Mouse (Mus musculus): ENCODE results near the gene Tm7sf3. TPM values are rescaled to one million over a fixed set of nuclear protein-coding genes. Genes with fewer than 3 reads are reported as not detected.

The Tm7sf3 gene
- 22.3 and 22.9 TPM in 2 replicates for polyA plus RNA-seq (2012; rRNA removed)

- peaks cover 2% of the 10 kb centered on the region; the same call in 1 of the 2 replicates for H3K4me1 ChIP-seq (ENCODE audit: control insufficient read depth, insufficient read depth, low read length)
- TF ChIP-seq CTCF (IDR thresholded peaks at IDR 0.05; ENCODE audit: extremely low read depth, insufficient read depth, low read length) (no peak), POLR2A (IDR thresholded peaks at IDR 0.05; ENCODE audit: extremely low read depth, insufficient read depth, low read length) (peak; percentile 98)
- H3K27ac ChIP-seq (ENCODE audit: insufficient read depth, low read length): peak within 1 kb of the TSS; percentile 18; the same call in 1 of the 2 replicates
- H3K4me3 ChIP-seq (ENCODE audit: insufficient read depth, low read length): peak within 1 kb of the TSS; percentile 40
Measured at GRCm38 (mm10) chr6:146642276-146643183, at the start of gene Tm7sf3, which contains the start of gene Med21. Gene Tm7sf3 (minus strand): TSS chr6:146642824. Gene Med21 (plus strand): TSS chr6:146642547.

GRCm38 (mm10) chr6:146688861-146689260, 46.2 kb upstream of the Tm7sf3 start:
- TF ChIP-seq CTCF (IDR thresholded peaks at IDR 0.05; ENCODE audit: extremely low read depth, insufficient read depth, low read length) (no peak), POLR2A (IDR thresholded peaks at IDR 0.05; ENCODE audit: extremely low read depth, insufficient read depth, low read length) (no peak)
- H3K4me1 ChIP-seq (ENCODE audit: control insufficient read depth, insufficient read depth, low read length): no peaks in the 10 kb centered on the region
- no peak overlapping the region for H3K27ac ChIP-seq (ENCODE audit: insufficient read depth, low read length)
- no peak overlapping the region for H3K4me3 ChIP-seq (ENCODE audit: insufficient read depth, low read length)

GRCm38 (mm10) chr6:146688010-146688409, 45.4 kb upstream of the Tm7sf3 start:
- no peak overlapping the region for H3K4me3 ChIP-seq (ENCODE audit: insufficient read depth, low read length)
- H3K4me1 ChIP-seq (ENCODE audit: control insufficient read depth, insufficient read depth, low read length): no peaks in the 10 kb centered on the region
- no peak overlapping the region for H3K27ac ChIP-seq (ENCODE audit: insufficient read depth, low read length)
- TF ChIP-seq CTCF (IDR thresholded peaks at IDR 0.05; ENCODE audit: extremely low read depth, insufficient read depth, low read length) (no peak), POLR2A (IDR thresholded peaks at IDR 0.05; ENCODE audit: extremely low read depth, insufficient read depth, low read length) (no peak)

- TF ChIP-seq POLR2A (IDR thresholded peaks at IDR 0.05; ENCODE audit: extremely low read depth, insufficient read depth, low read length): no peak
- TF ChIP-seq CTCF (IDR thresholded peaks at IDR 0.05; ENCODE audit: extremely low read depth, insufficient read depth, low read length): no peak
- H3K27ac ChIP-seq (ENCODE audit: insufficient read depth, low read length): no peak overlapping the region
- no peak overlapping the region for H3K4me3 ChIP-seq (ENCODE audit: insufficient read depth, low read length)
- no peaks in the 10 kb centered on the region for H3K4me1 ChIP-seq (ENCODE audit: control insufficient read depth, insufficient read depth, low read length)
Measured at GRCm38 (mm10) chr6:146686463-146687196, 44.0 kb upstream of the Tm7sf3 start.

GRCm38 (mm10) chr6:146685781-146686308, 43.2 kb upstream of the Tm7sf3 start:
- TF ChIP-seq POLR2A (IDR thresholded peaks at IDR 0.05; ENCODE audit: extremely low read depth, insufficient read depth, low read length): no peak
- no peak overlapping the region for H3K4me3 ChIP-seq (ENCODE audit: insufficient read depth, low read length)
- H3K27ac ChIP-seq (ENCODE audit: insufficient read depth, low read length): no peak overlapping the region
- H3K4me1 ChIP-seq (ENCODE audit: control insufficient read depth, insufficient read depth, low read length): no peaks in the 10 kb centered on the region

- H3K27ac ChIP-seq (ENCODE audit: insufficient read depth, low read length): no peak overlapping the region
- no peak overlapping the region for H3K4me3 ChIP-seq (ENCODE audit: insufficient read depth, low read length)
- TF ChIP-seq POLR2A (IDR thresholded peaks at IDR 0.05; ENCODE audit: extremely low read depth, insufficient read depth, low read length) (no peak), CTCF (IDR thresholded peaks at IDR 0.05; ENCODE audit: extremely low read depth, insufficient read depth, low read length) (no peak)
- no peaks in the 10 kb centered on the region for H3K4me1 ChIP-seq (ENCODE audit: control insufficient read depth, insufficient read depth, low read length)
Measured at GRCm38 (mm10) chr6:146683881-146684280, 41.3 kb upstream of the Tm7sf3 start.

- Histone ChIP-seq H3K27ac (ENCODE audit: insufficient read depth, low read length) (no peak overlapping the region), H3K4me1 (ENCODE audit: control insufficient read depth, insufficient read depth, low read length) (no peaks in the 10 kb centered on the region)
- TF ChIP-seq CTCF (IDR thresholded peaks at IDR 0.05; ENCODE audit: extremely low read depth, insufficient read depth, low read length) (no peak), POLR2A (IDR thresholded peaks at IDR 0.05; ENCODE audit: extremely low read depth, insufficient read depth, low read length) (no peak)
Measured at GRCm38 (mm10) chr6:146678136-146679070, 35.8 kb upstream of the Tm7sf3 start.

GRCm38 (mm10) chr6:146676904-146677303, 34.3 kb upstream of the Tm7sf3 start:
- Histone ChIP-seq H3K27ac (ENCODE audit: insufficient read depth, low read length) (no peak overlapping the region), H3K4me1 (ENCODE audit: control insufficient read depth, insufficient read depth, low read length) (no peaks in the 10 kb centered on the region), H3K4me3 (ENCODE audit: insufficient read depth, low read length) (no peak overlapping the region)
- no peak for TF ChIP-seq POLR2A (IDR thresholded peaks at IDR 0.05; ENCODE audit: extremely low read depth, insufficient read depth, low read length)
- no peak for TF ChIP-seq CTCF (IDR thresholded peaks at IDR 0.05; ENCODE audit: extremely low read depth, insufficient read depth, low read length)

More at GRCm38 (mm10) chr6:146678136-146679070, 35.8 kb upstream of the Tm7sf3 start:
- H3K4me3 ChIP-seq (ENCODE audit: insufficient read depth, low read length): no peak overlapping the region
